Mouse (Mus musculus) kidney, adult 11 months (tissue): ENCODE data around the gene Rfc5.

Experiments
- DNase-seq: peaks from one replicate; pipeline ENCODE4 v3.0.0; 2022

Rfc5 gene

GRCm38 (mm10) chr5:117374372-117375049, 14.3 kb downstream of the Rfc5 start:
- no peak for DNase-seq

GRCm38 (mm10) chr5:117373418-117373817, 15.4 kb downstream of the Rfc5 start:
- no peak for DNase-seq

DNA sequence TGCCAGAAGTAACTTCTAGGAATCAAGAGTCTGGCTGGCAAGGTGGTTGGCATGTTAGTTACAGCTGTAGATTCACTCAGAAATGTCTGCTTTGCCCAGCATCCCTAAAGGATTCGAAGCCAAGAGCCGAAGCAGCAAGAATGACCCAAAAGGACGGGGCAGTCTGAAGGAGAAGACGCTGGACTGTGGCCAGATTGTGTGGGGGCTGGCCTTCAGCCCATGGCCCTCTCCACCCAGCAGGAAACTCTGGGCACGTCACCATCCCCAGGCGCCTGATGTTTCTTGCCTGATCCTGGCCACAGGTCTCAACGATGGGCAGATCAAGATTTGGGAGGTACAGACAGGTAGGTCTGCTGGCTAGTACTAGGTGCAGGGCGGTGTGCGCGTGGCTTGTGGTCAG, 18.3 kb downstream of the Rfc5 start:
- peak; percentile 64 for DNase-seq

- no peak for DNase-seq
Observed at GRCm38 (mm10) chr5:117367206-117367605, 21.6 kb downstream of the Rfc5 start.

DNA sequence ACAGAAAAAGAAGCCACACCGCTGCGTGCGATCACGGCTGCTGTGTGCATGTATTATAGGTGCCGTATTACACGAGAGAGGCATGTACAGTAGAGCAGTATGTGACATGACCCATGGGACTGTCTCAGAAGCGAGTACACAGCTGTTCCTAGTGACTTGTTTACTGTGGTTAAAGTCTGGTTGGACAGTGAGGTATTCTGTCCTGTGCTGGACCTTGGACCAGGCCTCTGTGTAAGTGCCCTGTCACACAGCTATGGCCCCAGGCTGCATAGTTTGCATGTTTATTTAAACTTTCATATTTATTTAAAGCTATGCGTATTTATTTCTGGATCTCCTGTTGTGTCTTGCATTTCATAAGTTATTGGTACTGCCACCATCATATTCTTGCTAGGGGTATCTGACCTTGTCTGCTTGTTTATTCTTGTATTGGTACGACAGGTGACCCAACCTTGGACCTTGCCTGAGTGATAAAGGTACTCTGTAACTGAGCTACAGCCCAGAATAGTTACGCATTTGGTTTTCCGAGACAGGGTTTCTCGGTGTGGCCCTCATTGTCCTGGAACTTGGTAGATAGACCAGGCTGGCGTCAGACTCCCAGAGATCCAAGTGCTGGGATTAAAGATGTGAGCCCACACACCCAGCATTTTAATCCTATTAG, 22.8 kb downstream of the Rfc5 start:
- peak; percentile 55 for DNase-seq

GRCm38 (mm10) chr5:117364821-117365220, 24.0 kb downstream of the Rfc5 start:
- DNase-seq: no peak

- peak; percentile 58 for DNase-seq
Observed at GRCm38 (mm10) chr5:117363066-117363782, 25.6 kb downstream of the Rfc5 start.

DNA sequence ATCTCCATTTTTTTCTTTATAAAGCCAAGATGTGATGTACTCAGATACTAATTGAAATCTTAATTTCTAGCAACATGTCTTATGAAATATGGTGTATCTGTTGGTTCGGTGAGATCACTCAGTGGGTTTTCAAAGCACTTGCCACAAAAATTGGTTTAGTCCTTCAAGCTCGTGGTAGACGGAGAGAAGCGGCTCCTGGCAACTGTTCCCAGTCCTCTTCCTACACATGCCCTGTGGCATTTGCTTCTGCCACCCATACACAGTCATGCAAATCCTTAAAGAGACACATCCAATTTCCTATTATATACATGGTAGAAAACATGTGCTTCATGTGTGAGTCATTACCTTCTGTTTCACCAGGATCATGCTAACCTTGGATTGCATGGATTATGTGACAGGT, 27.3 kb downstream of the Rfc5 start:
- no peak for DNase-seq

- DNase-seq: peak; percentile 83
Observed at GRCm38 (mm10) chr5:117360631-117361541, 28.0 kb downstream of the Rfc5 start.

DNA sequence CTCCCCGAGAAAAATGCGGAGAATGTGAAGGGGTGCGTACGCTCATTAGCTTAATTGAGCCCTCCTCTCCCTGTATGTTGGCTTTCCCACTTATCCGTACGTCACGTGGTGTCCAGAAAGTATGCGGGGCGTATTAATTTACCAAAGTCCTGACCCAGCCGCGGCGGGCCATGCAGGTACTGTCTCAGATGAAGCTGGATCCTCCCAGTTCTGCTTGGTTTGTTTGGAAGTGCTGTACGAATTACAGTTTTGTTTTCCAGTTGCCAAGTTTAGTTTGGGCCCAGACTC, 28.7 kb downstream of the Rfc5 start:
- peak; percentile 83 for DNase-seq

DNA sequence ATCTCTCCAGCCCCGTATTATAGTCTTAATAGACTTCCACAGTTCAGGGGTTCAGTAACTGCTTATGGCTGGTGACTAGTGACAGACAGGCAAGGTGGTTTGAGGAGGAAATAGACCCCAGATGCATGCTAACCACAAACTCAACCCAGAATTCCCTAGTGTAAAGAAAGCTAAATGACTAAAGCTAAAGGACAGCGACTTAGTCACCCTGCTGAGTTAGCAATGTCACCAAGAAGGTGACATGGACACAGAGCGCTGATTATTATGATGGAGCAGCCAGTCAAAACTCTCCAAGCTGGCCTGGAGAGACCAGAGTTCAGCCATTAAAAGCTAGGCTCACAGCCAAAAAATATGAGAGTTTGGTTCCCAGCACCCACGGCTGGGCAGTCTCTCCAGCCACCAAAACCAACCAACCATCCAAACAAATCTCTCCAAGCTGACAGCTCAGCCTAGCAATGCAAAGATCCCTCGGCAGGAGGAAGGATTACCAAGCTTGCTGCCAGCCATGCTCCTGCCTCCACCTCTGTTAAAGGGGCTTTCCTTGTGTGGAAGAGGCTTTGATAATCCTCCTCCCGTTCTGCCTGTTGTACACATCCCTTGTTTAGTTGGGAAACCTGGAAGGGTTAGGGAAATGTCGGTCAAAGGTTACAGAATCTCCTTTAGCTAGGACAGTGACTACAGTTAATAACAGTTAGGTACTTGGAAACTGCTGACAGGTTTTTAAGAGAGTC, 29.2 kb downstream of the Rfc5 start:
- peak; percentile 72 for DNase-seq

GRCm38 (mm10) chr5:117358725-117359124, 30.1 kb downstream of the Rfc5 start:
- DNase-seq: peak; percentile 69

- no peak for DNase-seq
Observed at GRCm38 (mm10) chr5:117358248-117358630, 30.6 kb downstream of the Rfc5 start.

- peak; percentile 53 for DNase-seq
Observed at GRCm38 (mm10) chr5:117357478-117358247, 31.2 kb downstream of the Rfc5 start.

DNA sequence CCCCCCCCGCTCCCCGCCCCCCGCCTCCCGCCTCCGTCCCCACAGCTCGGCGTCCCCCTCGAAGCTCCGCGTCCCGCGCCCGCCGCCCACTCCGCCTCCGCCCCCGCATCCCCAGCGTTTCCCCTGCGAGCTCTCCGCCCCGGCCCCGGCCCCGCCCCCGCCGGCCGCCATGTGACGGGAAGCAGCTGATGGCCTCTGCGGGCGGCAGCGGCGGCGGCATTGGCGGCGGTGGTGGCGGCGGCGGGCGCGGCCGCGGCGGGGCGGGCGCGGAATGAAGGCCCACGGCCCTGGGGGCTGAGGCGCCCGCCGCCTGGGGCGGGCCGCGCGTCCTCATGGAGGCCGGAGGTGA, 31.7 kb downstream of the Rfc5 start, which contains the start of gene Wsb2:
Gene Wsb2 (plus strand): TSS at position 176 of the 349 bp plus-strand sequence.
- DNase-seq: peak; percentile 65

DNA sequence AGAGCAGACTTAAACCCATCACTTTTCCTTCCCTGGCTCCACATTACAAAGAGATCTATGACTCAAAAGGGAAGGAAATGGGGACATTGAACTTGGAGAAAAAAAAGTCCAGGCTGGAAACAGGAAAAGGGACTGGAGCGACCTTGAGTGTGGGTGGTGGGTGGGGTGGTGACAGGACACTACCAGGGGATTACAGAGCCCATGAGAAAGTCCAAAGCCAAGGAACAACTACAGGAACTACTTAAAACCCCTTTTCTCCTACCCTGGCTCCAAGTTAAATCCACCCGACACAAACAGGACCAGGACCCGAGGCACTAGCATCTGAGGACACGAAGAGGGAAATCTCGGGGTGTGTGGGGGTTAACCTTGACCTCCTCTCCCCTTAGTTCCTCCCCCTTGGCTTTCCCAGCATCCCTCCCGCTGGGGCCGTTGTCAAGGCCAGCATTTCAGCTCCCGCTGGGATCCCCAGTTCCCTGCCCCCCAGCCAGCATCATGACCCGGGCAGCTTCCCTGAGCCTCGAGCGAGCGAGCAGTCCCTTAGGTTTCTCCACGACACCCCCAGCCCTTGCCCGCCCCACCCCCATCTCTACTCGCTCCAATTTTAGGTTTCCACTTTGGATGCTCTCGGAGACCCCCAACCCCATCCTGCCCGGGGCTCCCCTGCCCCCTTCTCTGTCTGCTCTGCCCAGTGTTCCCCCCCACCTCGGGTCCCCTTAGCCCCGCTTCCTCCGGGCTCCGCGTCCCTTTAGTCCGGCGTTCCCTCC, 32.3 kb downstream of the Rfc5 start:
- peak; percentile 54 for DNase-seq

- no peak for DNase-seq
Observed at GRCm38 (mm10) chr5:117355648-117356303, 33.1 kb downstream of the Rfc5 start.

GRCm38 (mm10) chr5:117354121-117354520, 34.7 kb downstream of the Rfc5 start:
- DNase-seq: no peak

GRCm38 (mm10) chr5:117348279-117348678, 40.6 kb downstream of the Rfc5 start:
- peak; percentile 32 for DNase-seq

GRCm38 (mm10) chr5:117347838-117348237, 41.0 kb downstream of the Rfc5 start:
- DNase-seq: no peak
